Mouse (Mus musculus) heart, postnatal 36 days (tissue): ENCODE data around the gene Egr4. TPM values are rescaled to one million over a fixed set of nuclear protein-coding genes. Genes with fewer than 3 reads are reported as not detected.

Experiments used
- DNase-seq, 2 experiments: peaks; one replicate each; pipeline ENCODE4 v3.0.0; 2021 to 2022
- intact Hi-C: fragments of 180-260 bp; cut with DNase I; formaldehyde crosslinking; loops from one replicate; pipeline ENCODE4 v1.15.1; 2025
- total RNA-seq, 2 experiments: library from RNA; stranded (reverse); gene quantifications; 2 replicates each; pipeline ENCODE4 v1.2.3; 2021

Egr4 gene
- total RNA-seq, 2 experiments from 2014 or later, result not detected

- intact Hi-C loops, result no loop called here
- no peak for DNase-seq
Observed at GRCm38 (mm10) chr6:85498147-85498546, 15.2 kb downstream of the Egr4 start.

- intact Hi-C loops, result no loop called here
- DNase-seq, result no peak
Observed at GRCm38 (mm10) chr6:85496976-85497375, 16.4 kb downstream of the Egr4 start.

GRCm38 (mm10) chr6:85491606-85492005 lies 21.8 kb downstream of the Egr4 start:
- intact Hi-C loops, result no loop called here
- no peak for DNase-seq

GRCm38 (mm10) chr6:85490252-85490651 lies 23.1 kb downstream of the Egr4 start:
- DNase-seq, result no peak
- intact Hi-C loops, result no loop called here

GRCm38 (mm10) chr6:85489717-85490116 lies 23.7 kb downstream of the Egr4 start:
- no peak for DNase-seq
- intact Hi-C loops, result no loop called here

GRCm38 (mm10) chr6:85488510-85488909 lies 24.9 kb downstream of the Egr4 start:
- DNase-seq, result no peak
- intact Hi-C loops, result no loop called here

GRCm38 (mm10) chr6:85485738-85486137 lies 27.7 kb downstream of the Egr4 start:
- no peak for DNase-seq
- intact Hi-C loops, result no loop called here

GRCm38 (mm10) chr6:85483843-85484721 lies 29.3 kb downstream of the Egr4 start:
- intact Hi-C loops, result no loop called here
- DNase-seq, result no peak

- intact Hi-C loops, result no loop called here
- DNase-seq, result no peak
Observed at GRCm38 (mm10) chr6:85480685-85481084, 32.7 kb downstream of the Egr4 start.

GRCm38 (mm10) chr6:85479979-85480378 lies 33.4 kb downstream of the Egr4 start:
- DNase-seq, result no peak
- intact Hi-C loops, result no loop called here

GRCm38 (mm10) chr6:85478416-85478815 lies 35.0 kb downstream of the Egr4 start:
- no peak for DNase-seq
- intact Hi-C loops, result no loop called here

GRCm38 (mm10) chr6:85477366-85477917 lies 35.9 kb downstream of the Egr4 start:
- intact Hi-C loops, result no loop called here
- no peak for DNase-seq

GRCm38 (mm10) chr6:85475581-85475980 lies 37.8 kb downstream of the Egr4 start:
- intact Hi-C loops, result no loop called here
- no peak for DNase-seq

GRCm38 (mm10) chr6:85472542-85472941 lies 40.8 kb downstream of the Egr4 start:
- no peak for DNase-seq
- intact Hi-C loops, result no loop called here

GRCm38 (mm10) chr6:85471962-85472361 lies 41.4 kb downstream of the Egr4 start:
- intact Hi-C loops, result no loop called here

GRCm38 (mm10) chr6:85469660-85470430 lies 43.5 kb downstream of the Egr4 start:
- intact Hi-C loops, result no loop called here
- no peak for DNase-seq

More at GRCm38 (mm10) chr6:85471962-85472361, 41.4 kb downstream of the Egr4 start:
- no peak for DNase-seq

- no peak for DNase-seq
- intact Hi-C loops, result no loop called here
Observed at GRCm38 (mm10) chr6:85465381-85465780, 48.0 kb downstream of the Egr4 start.
